Mouse (Mus musculus): ENCODE measurements around the gene Tekt5.
A peak's percentile ranks its signal among the peaks of the same experiment; 100 is the strongest.

The Tekt5 gene

GRCm38 (mm10) chr16:10394699-10395540, at the start of gene Tekt5:
Tekt5 (minus strand) TSS chr16:10395490.
- no peak for DNase-seq (ENCODE audit: low read depth, low spot score)

GRCm38 (mm10) chr16:10443723-10444122, 48.4 kb upstream of the Tekt5 start:
- DNase-seq (ENCODE audit: low read depth, low spot score), result no peak

GRCm38 (mm10) chr16:10441761-10442160, 46.5 kb upstream of the Tekt5 start:
- no peak for DNase-seq (ENCODE audit: low read depth, low spot score)

- no peak for DNase-seq (ENCODE audit: low read depth, low spot score)
These were observed 46.0 kb upstream of the Tekt5 start for GRCm38 (mm10) chr16:10441328-10441727.

- DNase-seq (ENCODE audit: low read depth, low spot score), result no peak
These were observed 42.8 kb upstream of the Tekt5 start for GRCm38 (mm10) chr16:10438055-10438454.

GRCm38 (mm10) chr16:10436166-10436565, 40.9 kb upstream of the Tekt5 start:
- DNase-seq (ENCODE audit: low read depth, low spot score), result peak; percentile 29

- no peak for DNase-seq (ENCODE audit: low read depth, low spot score)
These were observed 38.1 kb upstream of the Tekt5 start for GRCm38 (mm10) chr16:10433344-10433743.

GRCm38 (mm10) chr16:10432387-10432786, 37.1 kb upstream of the Tekt5 start:
- DNase-seq (ENCODE audit: low read depth, low spot score), result no peak

GRCm38 (mm10) chr16:10431911-10432310, 36.6 kb upstream of the Tekt5 start:
- no peak for DNase-seq (ENCODE audit: low read depth, low spot score)

- DNase-seq (ENCODE audit: low read depth, low spot score), result no peak
These were observed 25.3 kb upstream of the Tekt5 start for GRCm38 (mm10) chr16:10420447-10421054.

- peak; percentile 33 for DNase-seq (ENCODE audit: low read depth, low spot score)
These were observed 22.5 kb upstream of the Tekt5 start for GRCm38 (mm10) chr16:10417723-10418259.

- DNase-seq (ENCODE audit: low read depth, low spot score), result no peak
These were observed 21.6 kb upstream of the Tekt5 start for GRCm38 (mm10) chr16:10416866-10417265.

GRCm38 (mm10) chr16:10415976-10416375, 20.7 kb upstream of the Tekt5 start:
- peak; percentile 26 for DNase-seq (ENCODE audit: low read depth, low spot score)

- peak; percentile 89 for DNase-seq (ENCODE audit: low read depth, low spot score)
These were observed 16.8 kb upstream of the Tekt5 start, which contains the start of gene Nubp1 for GRCm38 (mm10) chr16:10411764-10412746. Nubp1 (plus strand) TSS chr16:10411948.

GRCm38 (mm10) chr16:10399160-10399559, 3.9 kb upstream of the Tekt5 start:
- peak; percentile 51 for DNase-seq (ENCODE audit: low read depth, low spot score)

- DNase-seq (ENCODE audit: low read depth, low spot score), result no peak
These were observed 3.5 kb upstream of the Tekt5 start for GRCm38 (mm10) chr16:10398755-10399154.

GRCm38 (mm10) chr16:10392587-10392986, 2.7 kb downstream of the Tekt5 start:
- DNase-seq (ENCODE audit: low read depth, low spot score), result no peak

GRCm38 (mm10) chr16:10388634-10389365, 6.5 kb downstream of the Tekt5 start:
- DNase-seq (ENCODE audit: low read depth, low spot score), result no peak

GRCm38 (mm10) chr16:10385261-10385660, 10.0 kb downstream of the Tekt5 start:
- no peak for DNase-seq (ENCODE audit: low read depth, low spot score)

- no peak for DNase-seq (ENCODE audit: low read depth, low spot score)
These were observed 10.7 kb downstream of the Tekt5 start for GRCm38 (mm10) chr16:10384544-10384943.

- no peak for DNase-seq (ENCODE audit: low read depth, low spot score)
These were observed 11.2 kb downstream of the Tekt5 start for GRCm38 (mm10) chr16:10384060-10384497.

All from skeletal muscle tissue, adult 2 months (tissue).